Mouse (Mus musculus): ENCODE measurements at regions not wholly inside any gene's neighbourhood (a gene's known extent, or its start where the extent isn't known, plus 50 kb on each side); places are given as distances from the start of the nearest gene placed in this dataset.

DNA sequence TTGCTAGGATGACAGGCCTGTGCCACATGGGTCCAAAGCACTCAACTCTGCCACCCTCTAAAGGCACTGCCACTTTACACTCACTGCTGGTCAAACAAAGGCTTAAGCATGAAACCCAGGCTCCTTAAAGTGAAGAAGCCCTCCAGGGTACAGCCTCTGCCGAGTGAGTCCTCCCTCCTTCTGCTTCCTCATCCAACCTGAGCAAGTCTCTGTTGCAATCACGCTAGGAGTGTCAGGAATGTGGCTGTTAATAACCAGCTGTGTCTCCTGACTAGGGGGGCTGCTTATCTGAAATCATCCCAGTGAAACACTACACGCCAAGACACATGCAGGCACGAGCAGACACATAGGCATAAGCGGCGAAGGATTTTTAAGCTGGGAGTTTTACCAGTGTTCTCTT lies 99.2 kb upstream of the Jarid2 start:
- Histone ChIP-seq H3K27ac (ENCODE audit: low read depth) (no peak overlapping the region), H3K4me1 (replicated peaks; ENCODE audit: control insufficient read depth, insufficient read depth, low read length) (peaks cover 7% of the 10 kb centered on the region), H3K9ac (ENCODE audit: low read length) (no peak overlapping the region), H3K4me2 (ENCODE audit: low read length) (no peak overlapping the region), H3K4me3 (ENCODE audit: low read depth, low read length) (no peak overlapping the region), H3K36me3 (ENCODE audit: control insufficient read depth, insufficient read depth, low read length) (no peaks in the 10 kb centered on the region), H3K27me3 (replicated peaks; ENCODE audit: control insufficient read depth, insufficient read depth, low read length) (no peaks in the 10 kb centered on the region), H3K9me3 (ENCODE audit: control insufficient read depth, low read length) (0 out of 2 replicates have a peak, but pooled peaks cover 3% of the 10 kb centered on the region)
- ATAC-seq (replicated peaks; ENCODE audit: low FRiP score, low TSS enrichment, low read depth) (0 out of 2 replicates have a peak, but pooled peaks have one; percentile 19), DNase-seq (ENCODE audit: low spot score) (no peak)
- 32% methylated on average over 6 of the region's 6 CpGs for WGBS

DNA sequence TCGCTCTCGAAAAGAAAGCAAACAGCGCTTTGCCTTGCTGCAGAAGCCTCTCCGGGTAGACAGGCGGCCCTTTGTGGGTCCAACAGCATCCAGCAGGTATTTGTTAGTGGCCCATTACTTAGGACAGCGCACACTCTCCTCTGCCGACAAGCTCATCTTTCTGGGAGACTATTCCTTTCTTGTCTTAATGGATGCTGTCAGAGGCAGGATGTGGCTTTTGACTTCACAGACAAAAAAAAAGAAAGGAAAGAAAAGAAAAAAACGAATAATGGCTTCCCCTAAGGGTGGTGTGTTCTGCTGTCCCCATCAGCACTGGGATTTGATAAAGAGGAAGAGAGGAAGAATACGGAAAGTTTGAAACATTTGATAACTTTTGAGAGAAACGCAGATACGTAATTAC lies 94.7 kb upstream of the Jarid2 start:
- H3K27me3 ChIP-seq (replicated peaks; ENCODE audit: control insufficient read depth, insufficient read depth, low read length), result no peaks in the 10 kb centered on the region
- peak overlapping the region; percentile 41 for H3K4me2 ChIP-seq (ENCODE audit: low read length)
- no peak overlapping the region for H3K27ac ChIP-seq (ENCODE audit: low read depth)
- WGBS, result 13% methylated on average over 11 of the region's 11 CpGs
- ATAC-seq (replicated peaks; ENCODE audit: low FRiP score, low TSS enrichment, low read depth) (no peak), DNase-seq (ENCODE audit: low spot score) (no peak)
- 0 out of 2 replicates have a peak, but pooled peaks cover 3% of the 10 kb centered on the region for H3K9me3 ChIP-seq (ENCODE audit: control insufficient read depth, low read length)
- peaks cover 20% of the 10 kb centered on the region for H3K4me1 ChIP-seq (replicated peaks; ENCODE audit: control insufficient read depth, insufficient read depth, low read length)
- H3K36me3 ChIP-seq (ENCODE audit: control insufficient read depth, insufficient read depth, low read length), result no peaks in the 10 kb centered on the region
- H3K9ac ChIP-seq (ENCODE audit: low read length), result no peak overlapping the region
- H3K4me3 ChIP-seq (ENCODE audit: low read depth, low read length), result no peak overlapping the region

DNA sequence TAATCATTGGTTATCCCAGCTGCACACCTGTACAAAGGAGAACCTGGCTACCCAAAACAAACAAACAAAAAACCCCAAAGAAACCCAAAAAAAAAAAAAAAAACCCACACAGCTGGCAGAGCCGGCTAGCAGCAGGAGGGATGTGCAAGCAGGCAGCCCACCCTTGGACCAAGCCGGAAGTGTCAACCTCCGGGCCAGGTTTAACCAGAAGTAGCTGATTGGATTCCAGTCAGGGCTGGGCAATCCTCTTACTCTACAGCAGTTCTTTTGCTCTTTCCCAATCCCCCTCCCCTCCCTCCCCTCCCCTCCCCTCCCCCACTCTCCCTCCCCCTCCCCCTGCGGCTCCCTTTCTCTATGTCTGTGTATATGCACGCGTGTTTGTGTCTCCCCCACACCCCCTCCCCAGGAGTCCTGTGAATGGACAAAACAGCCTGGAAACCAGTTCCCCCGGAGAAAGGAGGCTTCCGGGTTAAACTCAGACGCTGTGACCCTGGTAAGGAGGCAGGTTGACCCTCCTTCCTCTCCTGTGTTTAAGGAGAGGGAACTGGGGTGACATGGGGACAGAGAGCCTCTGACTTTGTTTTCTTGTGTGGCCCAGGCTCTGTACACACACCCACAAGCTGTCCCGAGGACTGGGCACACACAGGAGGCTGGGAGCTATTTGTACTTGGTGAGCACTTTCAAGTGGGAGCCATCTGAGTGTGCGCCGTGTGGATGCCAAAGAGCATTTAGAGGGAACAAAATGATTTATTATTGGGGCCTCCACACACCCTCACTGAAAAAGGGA lies 93.9 kb upstream of the Jarid2 start:
- Histone ChIP-seq H3K27ac (ENCODE audit: low read depth) (no peak overlapping the region), H3K9ac (ENCODE audit: low read length) (no peak overlapping the region), H3K27me3 (replicated peaks; ENCODE audit: control insufficient read depth, insufficient read depth, low read length) (no peaks in the 10 kb centered on the region), H3K36me3 (ENCODE audit: control insufficient read depth, insufficient read depth, low read length) (no peaks in the 10 kb centered on the region), H3K4me1 (replicated peaks; ENCODE audit: control insufficient read depth, insufficient read depth, low read length) (peaks cover 20% of the 10 kb centered on the region), H3K4me2 (ENCODE audit: low read length) (peak overlapping the region; percentile 41), H3K9me3 (ENCODE audit: control insufficient read depth, low read length) (0 out of 2 replicates have a peak, but pooled peaks cover 3% of the 10 kb centered on the region), H3K4me3 (ENCODE audit: low read depth, low read length) (no peak overlapping the region)
- ATAC-seq (replicated peaks; ENCODE audit: low FRiP score, low TSS enrichment, low read depth) (0 out of 2 replicates have a peak, but pooled peaks have one; percentile 62), DNase-seq (ENCODE audit: low spot score) (no peak)
- 11% methylated on average over 12 of the region's 12 CpGs for whole genome bisulfite sequencing

DNA sequence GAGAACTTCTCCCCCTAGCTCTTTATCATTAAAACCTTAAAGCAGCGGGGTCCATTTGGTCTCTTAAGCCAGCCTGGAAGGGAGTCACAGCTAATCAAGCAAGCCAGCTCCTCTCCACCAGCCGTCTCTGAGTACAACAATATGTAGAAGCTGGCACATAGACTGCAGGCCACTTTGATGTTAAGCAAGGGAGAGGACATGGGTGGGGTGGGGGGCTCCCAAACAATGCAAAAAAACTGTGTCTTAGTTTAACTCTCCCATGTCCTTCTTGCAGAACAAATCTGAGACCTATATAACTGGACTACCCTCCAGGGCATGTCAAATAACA lies 93.3 kb upstream of the Jarid2 start:
- no peak overlapping the region for H3K4me3 ChIP-seq (ENCODE audit: low read depth, low read length)
- no peak overlapping the region for H3K4me2 ChIP-seq (ENCODE audit: low read length)
- H3K27me3 ChIP-seq (replicated peaks; ENCODE audit: control insufficient read depth, insufficient read depth, low read length), result no peaks in the 10 kb centered on the region
- ATAC-seq (replicated peaks; ENCODE audit: low FRiP score, low TSS enrichment, low read depth), result no peak
- 30% methylated on average over 2 of the region's 2 CpGs for WGBS
- peaks cover 20% of the 10 kb centered on the region for H3K4me1 ChIP-seq (replicated peaks; ENCODE audit: control insufficient read depth, insufficient read depth, low read length)
- H3K36me3 ChIP-seq (ENCODE audit: control insufficient read depth, insufficient read depth, low read length), result no peaks in the 10 kb centered on the region
- DNase-seq (ENCODE audit: low spot score), result no peak
- H3K27ac ChIP-seq (ENCODE audit: low read depth), result no peak overlapping the region
- 0 out of 2 replicates have a peak, but pooled peaks cover 3% of the 10 kb centered on the region for H3K9me3 ChIP-seq (ENCODE audit: control insufficient read depth, low read length)
- no peak overlapping the region for H3K9ac ChIP-seq (ENCODE audit: low read length)

DNA sequence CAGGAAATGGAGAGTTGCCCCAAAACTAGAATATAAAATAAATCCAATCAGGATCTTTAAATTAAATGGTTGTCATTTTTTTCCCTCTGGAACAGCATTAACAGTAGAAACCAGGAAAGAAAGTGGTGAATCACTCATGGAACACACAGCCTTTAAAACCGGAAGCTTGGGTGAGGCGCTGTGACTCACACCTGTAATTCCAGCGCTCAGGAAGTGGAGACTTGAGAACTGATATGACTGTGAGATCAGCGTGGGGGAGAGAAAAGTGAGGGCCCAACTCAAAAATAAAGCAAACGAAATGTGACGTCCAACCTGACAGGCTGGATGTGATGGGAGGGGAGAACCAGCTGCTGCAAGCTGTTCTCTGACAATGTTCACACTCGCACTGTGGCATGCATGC lies 86.9 kb upstream of the Jarid2 start:
- no peaks in the 10 kb centered on the region for H3K9me3 ChIP-seq (ENCODE audit: control insufficient read depth, low read length)
- H3K4me2 ChIP-seq (ENCODE audit: low read length), result no peak overlapping the region
- H3K27me3 ChIP-seq (replicated peaks; ENCODE audit: control insufficient read depth, insufficient read depth, low read length), result no peaks in the 10 kb centered on the region
- no peak overlapping the region for H3K4me3 ChIP-seq (ENCODE audit: low read depth, low read length)
- H3K36me3 ChIP-seq (ENCODE audit: control insufficient read depth, insufficient read depth, low read length), result no peaks in the 10 kb centered on the region
- no peak overlapping the region for H3K9ac ChIP-seq (ENCODE audit: low read length)
- H3K4me1 ChIP-seq (replicated peaks; ENCODE audit: control insufficient read depth, insufficient read depth, low read length), result peaks cover 5% of the 10 kb centered on the region; the same call in 1 of the 2 replicates
- H3K27ac ChIP-seq (ENCODE audit: low read depth), result no peak overlapping the region
- DNase-seq (ENCODE audit: low spot score) (no peak), ATAC-seq (replicated peaks; ENCODE audit: low FRiP score, low TSS enrichment, low read depth) (no peak)
- 75% methylated on average over 7 of the region's 7 CpGs for WGBS

DNA sequence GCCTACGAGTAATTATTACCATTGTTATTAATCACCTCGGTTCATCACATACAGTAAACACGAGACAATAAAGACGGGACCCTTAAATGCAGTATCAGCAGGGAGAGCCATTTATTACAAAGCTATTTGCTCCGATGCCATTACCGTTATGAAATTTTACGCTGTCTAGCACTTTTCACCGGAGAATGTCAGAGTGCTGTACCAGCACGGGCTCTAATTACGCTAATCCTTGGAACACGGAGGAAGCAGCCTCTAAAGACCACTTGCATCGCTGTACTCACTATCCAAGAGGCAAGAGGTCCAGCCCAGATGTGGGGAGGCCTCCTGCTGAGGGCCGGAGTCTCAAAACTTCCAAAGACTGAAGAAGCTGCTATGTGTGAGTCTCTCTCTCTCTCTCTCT lies 79.2 kb upstream of the Jarid2 start:
- 29% methylated on average over 13 of the region's 13 CpGs for WGBS

DNA sequence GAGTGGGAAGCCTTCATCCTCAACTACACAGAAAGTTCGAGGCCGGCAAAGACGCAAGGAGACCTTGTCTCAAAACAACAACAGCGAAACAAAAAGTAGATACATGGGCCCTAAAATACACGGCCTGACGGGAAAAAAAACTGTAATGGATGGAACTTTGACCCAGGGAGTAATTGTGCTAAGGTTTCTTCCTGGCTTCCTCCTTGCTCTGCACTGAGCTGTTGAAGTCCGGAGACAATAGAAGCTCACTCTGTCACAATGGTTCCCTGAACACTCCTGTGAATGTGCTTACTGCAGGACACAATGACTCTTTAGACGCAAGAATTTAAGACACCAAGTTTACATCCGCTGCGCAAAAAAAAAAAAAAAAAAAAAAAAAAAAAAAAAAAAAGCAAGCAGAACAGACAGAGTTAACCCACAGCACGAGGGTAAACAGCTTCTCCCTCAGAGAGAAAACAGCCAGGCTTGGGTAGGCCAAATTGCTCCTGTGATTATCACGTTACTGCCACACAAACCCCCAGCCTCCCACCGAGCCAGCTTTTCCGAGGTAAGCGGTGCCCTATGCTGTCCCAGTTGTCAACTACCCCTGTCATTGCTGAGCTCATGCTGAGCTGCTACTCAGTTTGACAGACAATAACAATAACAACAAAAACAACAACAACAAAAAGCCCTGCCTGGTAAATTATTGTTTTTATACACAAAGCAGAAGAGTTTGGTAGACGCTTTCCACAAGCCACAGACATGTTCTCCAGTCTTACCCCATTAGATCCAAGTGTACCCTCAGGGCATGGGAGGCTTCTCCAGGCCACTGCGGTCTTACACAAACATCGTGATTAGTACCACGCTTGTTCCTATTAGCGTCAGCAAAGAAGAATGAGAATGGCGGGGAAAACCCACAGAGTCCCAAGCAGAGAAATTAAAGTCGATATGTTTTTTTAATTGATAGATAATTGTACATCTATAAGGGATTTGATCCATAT lies 77.7 kb upstream of the Jarid2 start:
- Histone ChIP-seq H3K4me3 (ENCODE audit: low read depth, low read length) (no peak overlapping the region), H3K4me2 (ENCODE audit: low read length) (no peak overlapping the region), H3K4me1 (replicated peaks; ENCODE audit: control insufficient read depth, insufficient read depth, low read length) (no peaks in the 10 kb centered on the region), H3K9me3 (ENCODE audit: control insufficient read depth, low read length) (no peaks in the 10 kb centered on the region), H3K27me3 (replicated peaks; ENCODE audit: control insufficient read depth, insufficient read depth, low read length) (no peaks in the 10 kb centered on the region), H3K27ac (ENCODE audit: low read depth) (no peak overlapping the region), H3K36me3 (ENCODE audit: control insufficient read depth, insufficient read depth, low read length) (no peaks in the 10 kb centered on the region), H3K9ac (ENCODE audit: low read length) (no peak overlapping the region)
- ATAC-seq (replicated peaks; ENCODE audit: low FRiP score, low TSS enrichment, low read depth), result no peak
- no peak for DNase-seq (ENCODE audit: low spot score)
- 40% methylated on average over 22 of the region's 22 CpGs for WGBS

More for the DNA sequence above, 79.2 kb upstream of the Jarid2 start:
- Histone ChIP-seq H3K36me3 (ENCODE audit: control insufficient read depth, insufficient read depth, low read length) (no peaks in the 10 kb centered on the region), H3K27me3 (replicated peaks; ENCODE audit: control insufficient read depth, insufficient read depth, low read length) (no peaks in the 10 kb centered on the region), H3K9me3 (ENCODE audit: control insufficient read depth, low read length) (no peaks in the 10 kb centered on the region), H3K9ac (ENCODE audit: low read length) (no peak overlapping the region), H3K27ac (ENCODE audit: low read depth) (no peak overlapping the region), H3K4me2 (ENCODE audit: low read length) (no peak overlapping the region), H3K4me3 (ENCODE audit: low read depth, low read length) (no peak overlapping the region), H3K4me1 (replicated peaks; ENCODE audit: control insufficient read depth, insufficient read depth, low read length) (no peaks in the 10 kb centered on the region)
- ATAC-seq (replicated peaks; ENCODE audit: low FRiP score, low TSS enrichment, low read depth) (no peak), DNase-seq (ENCODE audit: low spot score) (no peak)

DNA sequence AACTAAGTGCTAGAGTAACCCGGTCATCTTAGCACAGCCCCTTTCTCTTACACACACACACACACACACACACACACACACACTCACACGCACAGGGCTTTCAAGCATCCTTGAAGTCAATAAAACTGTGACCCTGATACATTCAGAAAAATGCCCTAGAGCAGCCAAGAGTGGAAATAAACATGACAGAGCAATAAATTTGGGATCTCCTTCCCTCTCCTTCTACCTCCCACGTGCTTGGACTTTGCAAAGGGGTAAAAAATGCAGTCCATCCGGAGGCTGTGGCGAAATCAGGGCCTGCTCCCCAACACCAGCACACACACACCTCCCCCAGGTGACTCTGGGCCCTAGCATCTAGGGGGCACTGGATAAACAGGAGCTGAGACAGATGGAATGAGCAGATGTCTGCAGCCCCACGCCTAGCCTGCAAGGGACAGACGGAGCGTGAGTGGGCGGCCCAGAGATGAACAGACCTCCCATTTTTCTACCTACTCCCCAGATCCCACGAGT lies 71.3 kb upstream of the Jarid2 start:
- Histone ChIP-seq H3K9ac (ENCODE audit: low read length) (no peak overlapping the region), H3K4me3 (ENCODE audit: low read depth, low read length) (no peak overlapping the region), H3K4me2 (ENCODE audit: low read length) (no peak overlapping the region), H3K4me1 (replicated peaks; ENCODE audit: control insufficient read depth, insufficient read depth, low read length) (0 out of 2 replicates have a peak, but pooled peaks cover 5% of the 10 kb centered on the region), H3K9me3 (ENCODE audit: control insufficient read depth, low read length) (no peaks in the 10 kb centered on the region), H3K27me3 (replicated peaks; ENCODE audit: control insufficient read depth, insufficient read depth, low read length) (no peaks in the 10 kb centered on the region), H3K27ac (ENCODE audit: low read depth) (no peak overlapping the region), H3K36me3 (ENCODE audit: control insufficient read depth, insufficient read depth, low read length) (no peaks in the 10 kb centered on the region)
- ATAC-seq (replicated peaks; ENCODE audit: low FRiP score, low TSS enrichment, low read depth), result no peak
- DNase-seq (ENCODE audit: low spot score), result peak; percentile 50
- WGBS, result 32% methylated on average over 10 of the region's 10 CpGs

All from intestine, embryonic 14.5 days (tissue).